Mouse (Mus musculus): ENCODE results near the gene Afap1l2. TPM values are rescaled to one million over a fixed set of nuclear protein-coding genes. Genes with fewer than 3 reads are reported as not detected.
A peak's percentile ranks its signal among the peaks of the same experiment; 100 is the strongest.

Gene Afap1l2
- total and polyA plus RNA-seq, 2 experiments from 2014 or later: 10.1 to 12.7 TPM

DNA sequence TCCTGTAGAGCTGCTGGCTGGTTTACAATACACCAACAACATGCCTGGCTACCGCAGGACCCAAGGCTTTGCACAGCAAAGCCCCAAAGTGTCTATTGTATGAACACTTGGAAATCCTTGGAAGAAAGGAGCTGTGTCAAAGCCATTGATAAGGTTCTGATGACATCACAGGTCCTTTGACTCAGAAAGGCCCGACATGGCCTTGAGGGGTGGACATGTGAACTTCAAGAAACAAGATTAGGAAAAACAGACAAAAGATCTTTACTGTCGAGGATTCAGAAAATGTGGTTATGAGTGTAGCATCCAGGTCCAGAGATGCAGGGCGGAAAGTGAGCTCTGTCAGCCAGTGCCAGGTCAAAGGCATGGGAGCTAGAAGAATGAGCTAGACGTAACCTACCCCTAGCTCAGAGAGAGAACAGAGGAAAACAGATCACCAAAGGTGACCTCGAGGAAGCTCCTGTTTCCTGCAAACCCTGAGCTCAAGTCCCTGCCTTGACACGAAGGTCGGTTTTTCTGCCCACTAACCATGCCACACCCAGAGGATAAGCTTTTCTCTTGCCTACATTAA, 15.0 kb downstream of the Afap1l2 start:
- no peak overlapping the region for H3K9ac ChIP-seq
- no peak overlapping the region for H3K4me2 ChIP-seq (ENCODE audit: low read depth)
- no peak for ATAC-seq
- H3K4me1 ChIP-seq (ENCODE audit: insufficient read depth): peaks cover 6% of the 10 kb centered on the region; the same call in 1 of the 2 replicates
- H3K27ac ChIP-seq (ENCODE audit: low read depth, low read length): no peak overlapping the region
- WGBS: 70% methylated on average over 8 of the region's 8 CpGs
- H3K9me3 ChIP-seq (ENCODE audit: low read length): no peaks in the 10 kb centered on the region
- no peaks in the 10 kb centered on the region for H3K36me3 ChIP-seq (ENCODE audit: insufficient read depth)
- DNase-seq: no peak
- H3K27me3 ChIP-seq (ENCODE audit: insufficient read depth, low read length): no peaks in the 10 kb centered on the region
- no peak overlapping the region for H3K4me3 ChIP-seq (ENCODE audit: low read depth, low read length)
- TF ChIP-seq CTCF (IDR thresholded peaks at IDR 0.05; ENCODE audit: low read depth): no peak

DNA sequence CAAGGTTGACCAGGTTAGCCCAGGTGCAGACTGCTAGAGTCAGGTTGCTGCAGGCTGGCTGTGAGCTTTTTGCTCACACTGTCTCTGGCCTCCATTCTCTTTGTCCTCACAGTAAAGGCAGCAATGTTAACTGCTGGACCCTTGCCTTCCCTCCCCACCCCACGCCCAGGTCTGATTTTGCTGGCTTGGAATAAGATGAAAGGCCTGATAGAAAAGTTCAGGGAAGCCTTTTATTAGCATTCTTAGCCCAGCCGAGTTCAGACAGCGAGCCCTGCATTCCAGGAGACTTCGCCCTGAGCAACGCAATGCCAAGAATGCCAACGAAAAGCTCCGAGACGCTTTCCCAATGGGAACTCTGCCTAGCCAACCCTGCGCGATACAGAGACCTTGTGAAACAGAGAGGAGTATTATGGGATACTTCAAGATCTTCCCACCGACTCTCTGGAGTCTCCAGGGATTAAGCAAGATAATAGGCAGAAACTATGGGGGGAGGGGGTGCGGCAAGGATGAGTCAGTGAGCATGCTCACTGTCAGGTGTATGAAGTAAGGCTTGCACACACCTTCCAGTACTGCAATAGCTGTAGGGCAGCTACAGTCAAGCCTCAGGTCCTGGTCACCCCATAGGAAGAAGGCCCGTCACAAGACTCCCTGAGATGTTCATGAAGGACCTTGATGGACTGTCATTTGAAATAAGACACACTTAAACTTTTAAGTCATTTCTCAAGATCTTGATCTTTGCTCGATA, 17.5 kb downstream of the Afap1l2 start:
- 22% methylated on average over 14 of the region's 14 CpGs for WGBS
- H3K4me1 ChIP-seq (ENCODE audit: insufficient read depth): no peaks in the 10 kb centered on the region
- no peak overlapping the region for H3K4me3 ChIP-seq (ENCODE audit: low read depth, low read length)
- H3K27me3 ChIP-seq (ENCODE audit: insufficient read depth, low read length): no peaks in the 10 kb centered on the region
- H3K9me3 ChIP-seq (ENCODE audit: low read length): no peaks in the 10 kb centered on the region
- ATAC-seq (peak; percentile 78), DNase-seq (peak; percentile 43)
- H3K36me3 ChIP-seq (ENCODE audit: insufficient read depth): no peaks in the 10 kb centered on the region
- no peak overlapping the region for H3K9ac ChIP-seq
- no peak for TF ChIP-seq CTCF (IDR thresholded peaks at IDR 0.05; ENCODE audit: low read depth)
- no peak overlapping the region for H3K4me2 ChIP-seq (ENCODE audit: low read depth)
- no peak overlapping the region for H3K27ac ChIP-seq (ENCODE audit: low read depth, low read length)

DNA sequence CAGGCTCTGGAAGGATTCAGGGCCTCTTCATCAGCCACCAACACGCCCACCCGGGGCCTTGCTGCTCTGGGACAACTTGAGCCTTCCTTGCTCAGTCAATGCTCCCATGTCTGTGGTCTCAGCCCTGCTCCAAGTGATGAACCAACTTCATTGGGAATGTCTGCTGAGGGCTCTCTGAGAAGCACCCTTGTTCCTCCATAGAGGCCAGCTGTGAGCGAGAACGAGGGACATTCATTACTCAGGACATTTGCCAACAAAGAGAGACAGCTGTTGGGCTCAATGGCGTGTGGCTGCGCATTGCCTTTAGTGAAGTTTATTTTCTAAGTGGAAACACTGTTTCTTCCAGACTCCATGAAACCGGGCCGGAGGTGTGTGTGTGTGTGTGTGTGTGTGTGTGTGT, 18.9 kb downstream of the Afap1l2 start:
- no peak for TF ChIP-seq CTCF (IDR thresholded peaks at IDR 0.05; ENCODE audit: low read depth)
- WGBS: 80% methylated on average over 8 of the region's 8 CpGs
- no peak overlapping the region for H3K4me2 ChIP-seq (ENCODE audit: low read depth)
- no peaks in the 10 kb centered on the region for H3K4me1 ChIP-seq (ENCODE audit: insufficient read depth)
- H3K27ac ChIP-seq (ENCODE audit: low read depth, low read length): no peak overlapping the region
- no peak overlapping the region for H3K4me3 ChIP-seq (ENCODE audit: low read depth, low read length)
- no peaks in the 10 kb centered on the region for H3K36me3 ChIP-seq (ENCODE audit: insufficient read depth)
- no peak overlapping the region for H3K9ac ChIP-seq
- ATAC-seq (no peak), DNase-seq (no peak)
- H3K27me3 ChIP-seq (ENCODE audit: insufficient read depth, low read length): no peaks in the 10 kb centered on the region
- no peaks in the 10 kb centered on the region for H3K9me3 ChIP-seq (ENCODE audit: low read length)

DNA sequence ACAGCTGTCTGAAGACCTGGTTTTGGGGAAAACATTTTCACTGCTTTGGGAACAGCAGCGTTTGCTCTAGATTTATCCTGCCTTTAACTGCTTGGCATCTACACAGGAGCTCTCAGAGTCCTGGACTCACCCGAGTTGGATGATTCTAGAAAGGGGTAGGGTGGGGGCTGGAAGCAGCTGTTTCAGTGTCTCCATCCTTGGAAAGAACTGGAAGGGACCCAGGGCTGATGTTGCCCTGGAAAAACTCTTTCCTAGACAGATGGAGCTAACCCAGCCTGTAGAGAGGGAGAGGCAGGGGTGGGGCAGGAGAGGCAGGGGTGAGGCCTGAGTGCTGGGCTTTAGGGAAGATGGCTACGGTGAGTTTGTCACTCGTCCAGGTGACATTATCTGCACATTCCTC, 23.8 kb downstream of the Afap1l2 start:
- no peaks in the 10 kb centered on the region for H3K9me3 ChIP-seq (ENCODE audit: low read length)
- no peak for TF ChIP-seq CTCF (IDR thresholded peaks at IDR 0.05; ENCODE audit: low read depth)
- H3K9ac ChIP-seq: no peak overlapping the region
- H3K27ac ChIP-seq (ENCODE audit: low read depth, low read length): no peak overlapping the region
- no peaks in the 10 kb centered on the region for H3K27me3 ChIP-seq (ENCODE audit: insufficient read depth, low read length)
- no peaks in the 10 kb centered on the region for H3K36me3 ChIP-seq (ENCODE audit: insufficient read depth)
- no peaks in the 10 kb centered on the region for H3K4me1 ChIP-seq (ENCODE audit: insufficient read depth)
- 65% methylated on average over 4 of the region's 4 CpGs for WGBS
- H3K4me3 ChIP-seq (ENCODE audit: low read depth, low read length): no peak overlapping the region
- no peak overlapping the region for H3K4me2 ChIP-seq (ENCODE audit: low read depth)
- no peak for DNase-seq
- no peak for ATAC-seq

DNA sequence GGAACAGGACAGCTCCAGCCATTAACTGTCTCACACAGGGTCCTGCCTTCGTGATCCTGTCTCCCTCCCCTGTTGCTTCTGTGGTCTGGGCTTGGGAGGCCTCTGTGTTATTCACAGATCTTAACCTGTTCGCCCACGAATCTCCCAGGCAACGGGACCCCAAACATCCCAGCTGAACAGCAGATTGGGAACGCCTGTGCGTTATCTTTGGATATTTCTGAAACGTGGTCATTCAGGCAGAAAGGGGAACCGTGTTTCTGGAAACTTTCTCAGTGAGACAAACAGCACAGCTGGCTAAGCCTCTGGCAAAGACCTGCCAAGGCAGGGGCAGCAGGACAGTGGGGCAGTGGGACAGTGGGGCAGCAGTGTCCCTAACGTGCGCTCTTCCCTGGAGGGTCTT, 24.3 kb downstream of the Afap1l2 start:
- H3K36me3 ChIP-seq (ENCODE audit: insufficient read depth): no peaks in the 10 kb centered on the region
- ATAC-seq: no peak
- no peak overlapping the region for H3K9ac ChIP-seq
- H3K4me3 ChIP-seq (ENCODE audit: low read depth, low read length): no peak overlapping the region
- no peak overlapping the region for H3K27ac ChIP-seq (ENCODE audit: low read depth, low read length)
- TF ChIP-seq CTCF (IDR thresholded peaks at IDR 0.05; ENCODE audit: low read depth): no peak
- H3K4me1 ChIP-seq (ENCODE audit: insufficient read depth): no peaks in the 10 kb centered on the region
- H3K27me3 ChIP-seq (ENCODE audit: insufficient read depth, low read length): no peaks in the 10 kb centered on the region
- no peaks in the 10 kb centered on the region for H3K9me3 ChIP-seq (ENCODE audit: low read length)
- WGBS: 56% methylated on average over 10 of the region's 10 CpGs
- no peak overlapping the region for H3K4me2 ChIP-seq (ENCODE audit: low read depth)
- DNase-seq: no peak

DNA sequence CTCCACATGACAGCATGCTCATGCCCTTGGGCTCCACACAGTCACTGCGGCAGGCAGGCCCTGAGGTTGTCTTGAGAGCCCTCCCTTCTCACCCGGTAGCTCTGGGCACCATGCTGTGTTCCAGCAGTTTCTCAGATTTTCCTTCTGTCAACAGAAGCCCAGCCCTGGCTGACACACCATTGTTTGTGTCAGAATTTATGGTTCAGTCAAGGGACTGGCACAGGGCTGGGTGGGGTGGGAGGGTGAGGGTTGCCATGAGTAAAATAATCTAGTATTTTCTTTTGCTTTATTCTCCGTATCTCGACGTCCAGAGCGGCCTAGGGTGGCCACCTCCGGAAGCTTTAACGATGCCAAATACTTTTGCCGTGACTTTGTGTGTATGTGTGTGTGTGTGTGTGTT, 26.3 kb downstream of the Afap1l2 start:
- Histone ChIP-seq H3K9ac (no peak overlapping the region), H3K27me3 (ENCODE audit: insufficient read depth, low read length) (no peaks in the 10 kb centered on the region), H3K4me2 (ENCODE audit: low read depth) (no peak overlapping the region), H3K9me3 (ENCODE audit: low read length) (no peaks in the 10 kb centered on the region), H3K4me3 (ENCODE audit: low read depth, low read length) (no peak overlapping the region), H3K36me3 (ENCODE audit: insufficient read depth) (no peaks in the 10 kb centered on the region), H3K4me1 (ENCODE audit: insufficient read depth) (no peaks in the 10 kb centered on the region), H3K27ac (ENCODE audit: low read depth, low read length) (no peak overlapping the region)
- 73% methylated on average over 9 of the region's 9 CpGs for WGBS
- ATAC-seq: no peak
- DNase-seq: no peak
- no peak for TF ChIP-seq CTCF (IDR thresholded peaks at IDR 0.05; ENCODE audit: low read depth)

DNA sequence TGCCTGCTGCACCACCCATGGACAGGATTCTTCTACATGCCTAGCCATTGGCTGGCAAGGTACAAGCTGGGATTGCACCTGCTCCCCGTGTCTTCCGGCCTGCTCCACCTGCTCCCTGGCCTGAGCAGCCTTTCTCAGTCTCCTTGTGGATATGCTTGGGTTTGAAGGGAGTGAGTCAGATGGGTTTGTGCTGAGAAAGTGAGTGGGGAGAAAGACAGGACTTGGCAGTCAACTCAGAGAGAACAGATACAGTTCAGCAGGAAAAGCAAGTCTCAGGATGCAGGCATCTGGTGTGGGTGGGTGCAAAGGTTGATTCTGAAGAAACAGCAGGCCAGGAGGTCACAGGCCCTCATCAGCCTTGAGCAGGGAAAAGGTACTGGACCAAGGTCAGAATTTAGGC, 27.2 kb downstream of the Afap1l2 start:
- Histone ChIP-seq H3K27ac (ENCODE audit: low read depth, low read length) (no peak overlapping the region), H3K4me2 (ENCODE audit: low read depth) (no peak overlapping the region), H3K4me3 (ENCODE audit: low read depth, low read length) (no peak overlapping the region), H3K36me3 (ENCODE audit: insufficient read depth) (no peaks in the 10 kb centered on the region), H3K9ac (no peak overlapping the region), H3K27me3 (ENCODE audit: insufficient read depth, low read length) (no peaks in the 10 kb centered on the region), H3K9me3 (ENCODE audit: low read length) (no peaks in the 10 kb centered on the region), H3K4me1 (ENCODE audit: insufficient read depth) (no peaks in the 10 kb centered on the region)
- TF ChIP-seq CTCF (IDR thresholded peaks at IDR 0.05; ENCODE audit: low read depth): no peak
- DNase-seq (no peak), ATAC-seq (no peak)
- WGBS: 92% methylated on average over 2 of the region's 2 CpGs

Data from forebrain, postnatal 0 days (tissue).